Mouse (Mus musculus) G1E (cell line): ENCODE data around the gene Psd. TPM values are rescaled to one million over a fixed set of nuclear protein-coding genes. Genes with fewer than 3 reads are reported as not detected.

Experiments
- ATAC-seq: 2 replicates; pipeline ENCODE4 v1.8.0; 2016; ENCODE audit warnings: mild to moderate bottlenecking; ENCODE audit not compliant: insufficient number of reproducible peaks, poor library complexity, low FRiP score, severe bottlenecking; ENCODE audit errors: extremely low read depth
- DNase-seq: peaks from one replicate; pipeline ENCODE4 v3.0.0; 2012; ENCODE audit warnings: low spot score
- H3K27me3 ChIP-seq: 2 replicates; pipeline ENCODE4 v1.6.1; 2012; ENCODE audit warnings: mild to moderate bottlenecking, low read length, inconsistent platforms; ENCODE audit not compliant: insufficient read depth
- H3K36me3 ChIP-seq: replicated peaks from 2 replicates; pipeline ENCODE3; 2012; ENCODE audit warnings: mild to moderate bottlenecking, inconsistent platforms
- H3K4me1 ChIP-seq: 2 replicates; pipeline ENCODE4 v1.6.1; 2012; ENCODE audit warnings: low read depth, low read length, inconsistent platforms, mixed read lengths; ENCODE audit not compliant: insufficient read depth
- H3K4me3 ChIP-seq: 2 replicates; pipeline ENCODE4 v1.5.1; 2012; ENCODE audit warnings: low read depth, mild to moderate bottlenecking, inconsistent platforms, low read length, moderate library complexity, mixed read lengths
- H3K9me3 ChIP-seq: replicated peaks from 2 replicates; pipeline ENCODE4 v1.6.1; 2012; ENCODE audit warnings: inconsistent platforms
- CTCF ChIP-seq: IDR thresholded peaks from 2 replicates; pipeline ENCODE4 v1.5.1; 2012; ENCODE audit warnings: low read depth, low read length, inconsistent platforms, mixed read lengths
- GATA1 ChIP-seq: IDR thresholded peaks from 2 replicates; pipeline ENCODE4 v1.6.1; 2012; ENCODE audit warnings: borderline replicate concordance, low read length, inconsistent platforms, mixed read lengths
- GATA2 ChIP-seq: IDR thresholded peaks from 2 replicates; pipeline ENCODE4 v1.6.1; 2012; ENCODE audit warnings: low read depth, low read length, inconsistent platforms, borderline replicate concordance
- POLR2AphosphoS5 ChIP-seq: IDR thresholded peaks from 2 replicates; pipeline ENCODE4 v1.6.1; 2012; ENCODE audit warnings: low read depth, low read length, inconsistent platforms; ENCODE audit not compliant: insufficient replicate concordance
- TAL1 ChIP-seq: conservative IDR thresholded peaks from 2 replicates; pipeline ENCODE4 v1.6.1; 2012; ENCODE audit warnings: low read depth, low read length, inconsistent platforms, mixed read lengths
- polyA plus RNA-seq: library from polyadenylated mRNA; stranded (reverse); fragments of >175 nt; gene quantifications from 2 replicates; pipeline ENCODE4 v1.2.3, GENCODE M21; 2012
- total RNA-seq, 2 experiments: library from RNA; stranded (forward) in 1 of 2; stranded (reverse) in 1 of 2; fragments of 200-1000 nt in 1 of 2; fragments of >200 nt in 1 of 2; fragmentation: Nextera tagmentation in 1 of 2; gene quantifications; 2 replicates each; pipeline ENCODE4 v1.2.3; 2014 to 2017

The Psd gene
- total and polyA plus RNA-seq, 3 experiments, result 0.41 to 1.1 TPM; not detected in 1

GRCm38 (mm10) chr19:46306268-46306610, 20.7 kb downstream of the Psd start:
- DNase-seq (no peak), ATAC-seq (no peak)
- H3K4me1 ChIP-seq, result peaks cover 63% of the 10 kb centered on the region
- H3K9me3 ChIP-seq, result no peaks in the 10 kb centered on the region
- H3K4me3 ChIP-seq, result peak overlapping the region; percentile 89
- H3K36me3 ChIP-seq, result peaks cover 56% of the 10 kb centered on the region
- H3K27me3 ChIP-seq, result no peaks in the 10 kb centered on the region
- no peak for TF ChIP-seq POLR2AphosphoS5

DNA sequence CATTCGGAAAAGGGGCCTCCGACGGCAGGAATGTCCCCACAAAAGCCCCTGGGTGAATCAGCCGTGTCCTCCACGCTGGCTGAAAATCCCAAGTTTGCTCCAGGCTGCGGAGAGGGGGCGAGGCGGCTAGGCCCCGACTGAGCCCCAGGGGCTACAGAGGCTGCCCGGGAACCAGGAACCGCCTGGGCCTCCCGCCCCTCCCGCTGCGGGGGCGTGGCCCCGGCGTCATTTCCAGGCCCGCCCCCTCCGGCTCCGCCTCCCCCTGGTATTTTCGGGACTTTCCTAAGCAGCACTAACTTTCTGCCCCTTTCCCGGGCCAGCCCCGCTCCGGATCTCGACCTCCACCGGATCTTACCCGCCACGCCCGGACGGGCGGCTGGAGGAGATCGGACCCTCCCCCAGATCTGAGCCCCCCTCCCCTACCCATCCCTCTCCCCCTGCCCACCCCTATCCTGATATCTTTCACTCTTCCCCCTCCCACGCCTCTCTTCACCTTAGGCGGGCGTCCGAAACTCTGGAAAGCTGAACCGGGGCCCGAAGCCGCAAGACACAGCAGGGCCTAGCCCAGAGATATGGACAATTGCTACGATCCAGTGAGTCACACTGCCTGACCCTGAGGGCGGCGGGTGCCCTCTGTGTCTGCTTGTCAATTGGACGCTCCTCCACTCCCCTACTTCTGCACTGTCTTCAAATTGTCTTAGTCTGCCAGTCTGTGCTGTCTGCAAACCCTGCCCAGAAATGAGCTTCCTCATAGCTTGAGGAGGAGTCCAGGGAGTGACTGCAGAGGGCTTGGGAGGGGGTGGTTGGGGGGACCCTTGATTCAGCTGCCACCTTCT, 21.3 kb downstream of the Psd start:
- Histone ChIP-seq H3K27me3 (peaks cover under 1% of the 10 kb centered on the region; the same call in 1 of the 2 replicates), H3K36me3 (peaks cover 50% of the 10 kb centered on the region), H3K4me1 (peaks cover 63% of the 10 kb centered on the region), H3K4me3 (peak overlapping the region; percentile 89), H3K9me3 (no peaks in the 10 kb centered on the region)
- ATAC-seq (0 out of 2 replicates have a peak, but pooled peaks have one; percentile 37), DNase-seq (peak; percentile 92)
- TF ChIP-seq GATA1, result no peak
- no peak for TF ChIP-seq POLR2AphosphoS5
- TF ChIP-seq GATA2, result no peak
- TF ChIP-seq TAL1, result no peak
- TF ChIP-seq CTCF, result no peak

- H3K36me3 ChIP-seq, result peaks cover 43% of the 10 kb centered on the region
- peak overlapping the region; percentile 89 for H3K4me3 ChIP-seq
- TF ChIP-seq GATA2 (no peak), POLR2AphosphoS5 (no peak)
- DNase-seq (no peak), ATAC-seq (no peak)
- no peaks in the 10 kb centered on the region for H3K9me3 ChIP-seq
- peaks cover 62% of the 10 kb centered on the region for H3K4me1 ChIP-seq
- peaks cover 5% of the 10 kb centered on the region; the same call in 1 of the 2 replicates for H3K27me3 ChIP-seq
Observed at GRCm38 (mm10) chr19:46304908-46305333, 22.0 kb downstream of the Psd start.

- peaks cover 56% of the 10 kb centered on the region for H3K4me1 ChIP-seq
- H3K36me3 ChIP-seq, result peaks cover 37% of the 10 kb centered on the region
- H3K4me3 ChIP-seq, result peak within 1 kb of the TSS; percentile 89
- H3K9me3 ChIP-seq, result no peaks in the 10 kb centered on the region
- DNase-seq (peak; percentile 98), ATAC-seq (peak; percentile 76)
- peaks cover 5% of the 10 kb centered on the region; the same call in 1 of the 2 replicates for H3K27me3 ChIP-seq
- TF ChIP-seq CTCF, result peak; percentile 85
- no peak for TF ChIP-seq GATA2
Observed at GRCm38 (mm10) chr19:46304216-46304841, 22.6 kb downstream of the Psd start, which contains the start of gene Nfkb2. TSS of gene Nfkb2 (plus strand) at chr19:46304320.

DNA sequence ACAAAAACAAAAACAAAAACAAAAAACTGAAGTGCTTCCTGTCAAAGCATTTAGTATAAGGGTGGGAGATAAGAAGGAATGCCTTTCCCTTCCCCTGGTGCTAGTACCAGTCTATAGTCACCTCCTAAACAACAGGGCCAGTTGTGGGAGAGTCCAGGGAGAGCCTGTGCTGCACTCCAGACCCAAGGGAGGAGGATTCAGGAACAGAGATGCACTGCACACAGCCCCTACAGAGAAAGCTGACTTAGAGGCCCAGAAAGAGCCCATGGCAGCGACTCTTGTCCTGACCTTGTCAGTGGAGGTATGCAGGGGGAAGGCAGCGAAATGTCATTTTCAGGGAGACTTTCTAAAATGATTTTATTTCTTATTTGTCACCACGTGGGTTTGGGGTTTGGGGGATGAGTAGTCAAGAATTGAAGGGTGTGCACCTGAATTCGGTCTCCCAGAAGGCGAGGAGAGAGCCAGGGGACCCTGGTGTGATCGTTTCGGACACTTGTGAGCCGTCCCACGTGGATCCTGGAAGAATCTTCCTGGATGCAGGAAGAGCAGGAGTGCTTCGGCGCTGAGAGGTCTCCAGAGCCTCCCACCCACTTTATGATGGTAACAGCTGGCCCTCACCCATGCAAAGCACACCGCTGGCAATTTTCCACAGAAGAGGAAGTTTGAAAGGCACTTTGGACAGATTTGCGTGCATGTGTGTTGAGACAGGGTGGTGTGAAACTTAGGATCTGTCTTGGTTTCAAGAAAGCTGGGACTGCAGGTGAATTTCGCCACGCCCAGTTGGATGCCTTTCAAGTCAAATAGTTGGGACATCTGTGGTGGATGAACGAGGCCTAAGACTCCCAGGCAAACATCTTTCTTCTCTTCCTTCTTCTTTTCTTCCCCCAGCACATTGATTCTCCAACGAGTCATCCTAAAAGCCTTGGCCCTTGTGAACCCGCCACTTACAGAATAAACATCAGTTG, 23.4 kb downstream of the Psd start:
- ATAC-seq, result no peak
- H3K36me3 ChIP-seq, result peaks cover 31% of the 10 kb centered on the region
- no peak for DNase-seq
- no peak for TF ChIP-seq GATA1
- no peak for TF ChIP-seq POLR2AphosphoS5
- peaks cover 5% of the 10 kb centered on the region; the same call in 1 of the 2 replicates for H3K27me3 ChIP-seq
- H3K4me3 ChIP-seq, result peak overlapping the region; percentile 89; the same call in 1 of the 2 replicates
- H3K4me1 ChIP-seq, result peaks cover 48% of the 10 kb centered on the region
- no peaks in the 10 kb centered on the region for H3K9me3 ChIP-seq

GRCm38 (mm10) chr19:46302551-46302950, 24.4 kb downstream of the Psd start:
- ATAC-seq (no peak), DNase-seq (no peak)
- Histone ChIP-seq H3K36me3 (peaks cover 21% of the 10 kb centered on the region), H3K4me3 (no peak overlapping the region), H3K9me3 (no peaks in the 10 kb centered on the region), H3K4me1 (peaks cover 38% of the 10 kb centered on the region), H3K27me3 (peaks cover 5% of the 10 kb centered on the region; the same call in 1 of the 2 replicates)
- TF ChIP-seq GATA2 (no peak), CTCF (no peak), POLR2AphosphoS5 (no peak), GATA1 (no peak), TAL1 (no peak)
